Mouse (Mus musculus): ENCODE measurements at regions not wholly inside any gene's neighbourhood (a gene's known extent, or its start where the extent isn't known, plus 50 kb on each side); places are given as distances from the start of the nearest gene placed in this dataset.

GRCm38 (mm10) chr6:112219641-112220040, 53.9 kb upstream of the Lmcd1 start:
- TF ChIP-seq CTCF (IDR thresholded peaks at IDR 0.05; ENCODE audit: low read depth, low read length) (no peak), POLR2A (IDR thresholded peaks at IDR 0.05; ENCODE audit: extremely low read depth, insufficient read depth, low read length) (no peak)
